Mouse (Mus musculus): ENCODE results near the gene Ints13.

Gene Ints13

DNA sequence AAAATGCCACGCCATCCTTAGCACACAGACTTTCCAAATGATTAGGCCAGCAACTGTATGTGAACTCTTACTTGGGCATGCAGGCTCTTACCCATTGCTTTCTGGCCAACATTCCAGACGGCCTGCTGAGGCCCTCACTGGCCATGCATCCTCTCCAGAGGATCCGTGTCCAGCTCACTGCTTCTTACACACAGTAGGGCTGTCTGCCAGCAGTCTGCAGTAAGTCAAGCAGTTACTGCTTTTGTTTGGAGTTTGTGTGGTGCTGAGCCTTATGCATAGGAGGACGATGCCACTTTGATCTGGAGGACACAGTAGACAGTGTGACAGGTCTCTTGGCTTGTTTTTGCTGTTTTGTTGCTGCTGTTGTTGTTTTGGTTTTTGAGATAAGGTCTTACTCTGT, 39.0 kb downstream of the Ints13 start:
- no peak for DNase-seq

- DNase-seq, result no peak
Observed at GRCm38 (mm10) chr6:146538071-146538470, 39.6 kb downstream of the Ints13 start.

DNA sequence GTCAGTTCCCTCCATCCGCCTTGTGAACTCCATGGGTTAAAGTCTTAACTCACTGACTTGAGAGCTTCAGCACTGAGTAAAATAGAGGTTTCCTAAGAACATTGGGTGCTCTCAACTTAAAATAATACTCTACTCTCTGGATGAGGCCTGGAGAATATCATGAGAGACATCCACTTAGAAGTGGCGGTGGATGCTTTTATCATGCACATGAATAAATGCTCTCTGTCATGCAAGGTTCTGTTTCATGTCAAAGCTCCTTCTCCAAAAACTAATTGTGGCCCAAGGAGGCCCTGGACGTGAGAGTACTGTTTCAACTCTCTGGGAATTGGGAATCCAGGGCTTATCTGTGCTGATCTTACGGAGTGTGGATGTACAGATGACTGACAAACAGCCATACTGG, 40.5 kb downstream of the Ints13 start:
- DNase-seq, result no peak

- no peak for DNase-seq
Observed at GRCm38 (mm10) chr6:146535501-146535900, 42.1 kb downstream of the Ints13 start.

DNA sequence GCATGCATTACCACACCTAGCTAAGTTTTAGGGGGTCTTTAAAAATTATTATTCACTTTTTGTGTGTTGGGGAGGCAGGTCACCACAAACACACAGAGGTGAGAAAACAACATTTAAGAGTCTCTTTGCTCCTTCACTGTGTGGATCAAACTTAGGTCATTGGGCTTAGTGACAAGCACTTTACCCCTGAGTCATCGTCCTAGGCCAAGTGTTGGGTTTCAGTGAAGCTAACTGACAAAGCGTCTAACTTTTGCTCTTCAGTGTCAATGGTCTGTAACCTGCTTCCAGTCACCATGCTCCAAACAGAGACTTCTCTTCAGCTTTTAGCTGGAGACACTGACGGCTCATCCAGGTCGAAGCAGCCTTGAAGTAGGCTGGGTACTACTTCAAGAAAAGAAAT, 44.5 kb downstream of the Ints13 start:
- DNase-seq, result no peak

DNA sequence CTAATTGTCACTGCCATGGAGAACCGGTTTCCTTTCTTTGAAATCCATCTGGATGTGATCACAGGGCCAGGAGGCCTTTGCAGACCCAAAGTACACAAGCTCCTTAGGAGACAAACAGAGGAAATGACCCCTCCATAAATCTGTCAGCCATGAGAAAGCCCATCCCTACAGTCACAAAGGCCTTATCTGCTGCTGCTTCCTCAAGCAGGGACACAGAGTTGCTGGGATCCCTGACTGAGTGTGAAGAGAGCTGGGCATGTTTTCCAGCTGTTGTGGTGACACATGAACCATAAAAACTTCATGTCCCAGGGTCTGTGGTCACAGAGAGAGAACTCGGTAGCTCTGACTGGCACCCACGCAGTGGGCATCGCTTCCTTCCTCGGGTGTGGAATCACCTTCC, 46.9 kb downstream of the Ints13 start:
- no peak for DNase-seq

DNA sequence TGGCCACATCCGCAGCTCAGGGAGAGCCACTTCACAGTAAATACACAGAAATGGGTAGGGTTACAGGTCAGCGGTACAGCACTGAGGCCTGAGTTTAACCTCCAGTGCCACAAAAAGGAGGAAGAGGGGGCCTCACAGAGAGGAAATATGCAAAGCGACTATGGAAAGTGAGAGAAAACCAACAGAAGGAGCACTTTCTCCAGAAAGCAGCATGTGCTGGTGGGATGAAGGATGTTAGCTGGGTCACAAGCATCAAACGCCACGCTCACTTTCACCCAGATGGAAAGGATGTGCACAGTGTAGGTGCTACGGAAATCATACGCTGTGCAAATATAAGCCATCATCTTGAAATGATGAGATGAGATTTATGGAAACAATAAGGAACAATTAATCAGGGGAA, 47.3 kb downstream of the Ints13 start:
- no peak for DNase-seq

DNA sequence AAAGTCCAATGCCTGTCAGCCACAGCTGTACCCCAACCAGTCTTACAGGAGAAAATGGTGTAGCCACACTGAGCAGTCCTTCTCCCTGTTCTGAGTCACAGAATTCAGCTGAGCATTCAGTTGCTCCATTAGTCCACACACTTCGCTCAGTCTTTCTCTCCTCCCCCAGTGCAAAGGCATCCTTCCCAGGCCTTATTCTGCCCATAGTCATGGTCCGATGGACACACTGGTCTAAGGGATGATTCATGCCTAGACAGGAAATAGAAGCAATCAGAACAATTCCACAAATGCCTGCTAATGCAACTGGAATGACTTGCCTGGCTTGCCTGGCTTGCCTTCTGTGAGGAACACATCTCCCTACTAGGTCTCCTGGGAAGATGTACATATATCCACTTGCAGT, 50.1 kb downstream of the Ints13 start:
- no peak for DNase-seq

- no peak for DNase-seq
Observed at GRCm38 (mm10) chr6:146525500-146525899, 52.1 kb downstream of the Ints13 start.

DNA sequence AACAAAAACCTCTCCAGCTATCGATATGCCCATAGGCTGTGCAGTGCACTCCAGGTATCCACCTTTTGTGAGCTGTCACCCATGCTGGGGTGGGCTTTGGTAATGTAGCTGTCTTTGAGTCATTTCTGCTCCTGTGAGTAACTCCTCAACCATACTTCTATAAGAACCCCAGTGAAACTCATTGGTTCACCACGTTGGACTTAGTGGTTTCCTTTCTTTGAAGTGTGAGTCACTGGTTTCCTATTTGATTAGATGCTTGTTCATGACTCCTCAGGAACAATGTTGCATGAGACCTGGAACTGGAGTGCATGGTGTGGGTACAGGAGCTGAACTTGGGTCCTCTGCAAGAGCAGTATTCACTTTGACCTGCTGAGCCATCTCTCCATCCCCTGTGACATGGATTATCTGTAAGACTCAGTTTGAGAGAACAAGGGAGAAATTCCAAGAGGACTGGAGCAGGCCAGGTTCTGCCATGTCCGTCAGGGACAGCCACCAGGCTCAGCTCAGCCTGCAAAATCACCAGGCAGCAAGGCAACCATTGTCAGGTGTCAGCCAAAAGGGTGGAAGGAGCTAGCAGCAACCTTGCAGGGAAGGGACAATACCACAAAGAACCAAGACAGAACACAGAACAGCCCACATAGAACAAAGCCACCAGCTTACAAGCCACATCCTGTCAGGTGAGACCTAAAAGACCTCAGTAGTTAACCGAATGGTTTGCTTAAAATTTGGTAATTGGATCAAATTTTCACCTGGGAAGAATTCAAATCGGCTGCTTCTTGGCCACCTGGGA, 56.0 kb downstream of the Ints13 start:
- DNase-seq, result no peak

DNA sequence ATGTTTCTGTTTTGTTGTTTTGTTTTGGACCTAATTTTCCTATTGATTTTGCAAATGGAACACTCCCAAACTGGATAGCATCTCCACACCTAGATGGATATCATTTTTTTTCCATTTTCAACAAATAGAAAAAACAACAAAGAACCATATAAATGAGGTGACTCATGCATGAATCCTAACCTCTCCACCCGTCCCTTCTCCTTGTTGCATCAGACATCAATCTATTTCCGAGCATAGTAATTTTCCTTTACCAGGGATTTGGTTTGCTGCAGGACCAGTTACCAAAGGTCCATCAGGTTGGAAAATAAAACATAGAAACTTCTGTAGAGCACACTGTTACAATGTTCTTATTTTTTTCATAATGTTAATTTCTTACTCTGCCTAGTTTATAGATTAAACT, 58.6 kb downstream of the Ints13 start:
- DNase-seq, result no peak

DNA sequence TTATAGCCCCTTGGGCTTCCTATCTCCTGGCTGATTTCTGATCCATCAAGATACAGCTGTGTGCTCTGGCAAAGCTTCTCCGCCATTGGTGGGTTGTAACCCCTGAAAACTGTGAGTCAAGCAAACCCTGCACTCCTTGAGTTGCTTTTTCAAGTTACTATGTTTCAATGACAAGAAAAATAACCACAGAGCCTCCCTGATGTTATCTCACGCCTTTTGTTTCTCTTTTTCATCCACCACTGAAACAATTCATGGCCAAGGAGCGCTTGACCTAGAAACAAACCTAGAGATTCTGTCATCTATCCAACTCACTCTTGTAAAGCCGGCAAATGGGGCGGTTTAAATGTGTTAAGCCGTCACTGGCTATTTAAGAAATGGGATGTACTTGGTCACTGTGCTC, 61.7 kb downstream of the Ints13 start:
- no peak for DNase-seq

GRCm38 (mm10) chr6:146514531-146514948, 63.1 kb downstream of the Ints13 start:
- DNase-seq, result no peak

DNA sequence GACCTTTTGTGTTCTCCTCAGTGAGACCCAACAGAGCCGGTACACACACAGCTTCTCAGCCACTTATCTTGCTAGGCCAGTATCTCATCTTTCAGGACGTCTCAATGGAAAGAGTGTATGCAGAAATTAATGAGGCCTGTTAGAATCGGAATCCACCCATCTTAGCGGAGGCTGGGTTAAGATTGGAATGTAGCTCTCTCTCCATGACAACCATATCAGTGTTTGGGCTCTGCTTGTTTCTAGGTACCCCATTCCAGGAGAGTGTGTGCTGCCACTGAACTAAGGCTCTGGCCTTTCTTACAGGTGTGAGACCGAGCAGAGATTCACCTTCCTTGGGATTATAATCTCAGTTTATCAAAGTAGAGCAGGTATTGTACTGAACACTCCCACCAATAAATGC, 63.7 kb downstream of the Ints13 start:
- no peak for DNase-seq

- DNase-seq, result no peak
Observed at GRCm38 (mm10) chr6:146513384-146513783, 64.3 kb downstream of the Ints13 start.

GRCm38 (mm10) chr6:146511511-146511910, 66.1 kb downstream of the Ints13 start:
- no peak for DNase-seq

GRCm38 (mm10) chr6:146509891-146510290, 67.7 kb downstream of the Ints13 start:
- DNase-seq, result no peak

GRCm38 (mm10) chr6:146504459-146504858, 73.2 kb downstream of the Ints13 start:
- no peak for DNase-seq

- DNase-seq, result no peak
Observed at GRCm38 (mm10) chr6:146502856-146503255, 74.8 kb downstream of the Ints13 start.

- peak; percentile 69 for DNase-seq
Observed at GRCm38 (mm10) chr6:146501866-146502804, 75.5 kb downstream of the Ints13 start, which contains the start of gene Itpr2. TSS of gene Itpr2 (minus strand) at chr6:146502223.

DNA sequence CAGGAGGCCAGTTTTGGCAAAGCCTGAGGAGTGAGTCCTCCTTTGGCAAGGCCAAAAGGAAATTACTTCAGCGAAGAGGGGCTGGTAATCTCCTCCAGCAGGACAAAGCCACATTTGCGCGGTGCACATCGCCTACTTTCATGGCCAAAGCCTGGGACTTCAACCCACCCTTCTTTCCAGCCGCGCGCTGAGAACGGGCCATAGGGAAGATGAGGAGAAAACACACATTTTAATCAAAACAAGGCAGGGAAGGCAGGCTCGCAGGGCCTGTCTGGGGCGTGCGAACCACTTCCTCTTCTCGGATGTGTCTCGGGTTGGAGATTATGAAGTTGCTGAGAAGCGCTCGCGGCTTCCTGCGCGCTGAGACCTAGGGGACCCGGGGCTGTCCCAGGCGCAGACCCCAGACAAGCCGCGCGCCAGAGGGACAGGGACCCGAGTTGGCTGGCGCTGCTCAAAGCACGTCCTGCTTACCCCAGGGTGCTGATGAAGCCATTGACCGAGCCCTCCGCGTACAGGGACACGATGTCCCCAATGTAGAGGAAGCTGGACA, 76.2 kb downstream of the Ints13 start:
- peak; percentile 19 for DNase-seq

- no peak for DNase-seq
Observed at GRCm38 (mm10) chr6:146500771-146501170, 76.9 kb downstream of the Ints13 start.

DNA sequence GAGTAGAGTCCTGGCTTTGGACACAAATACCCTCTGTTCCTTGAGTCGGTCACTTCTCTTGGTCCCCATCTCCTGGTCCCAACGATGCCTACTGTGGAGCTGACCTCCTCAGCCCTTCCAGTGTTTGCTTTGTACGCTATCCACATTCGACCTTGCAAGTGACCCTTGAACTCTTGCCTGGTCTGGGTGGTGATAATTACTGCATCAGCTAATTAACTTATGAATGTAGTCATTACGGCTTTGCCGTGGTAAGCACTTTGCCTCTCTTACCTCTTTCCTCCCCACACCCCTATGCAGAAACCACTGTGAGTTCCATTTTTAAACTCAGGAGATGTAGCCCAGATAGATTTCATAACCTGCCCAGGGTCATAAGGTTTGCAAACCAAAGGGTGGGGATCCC, 77.4 kb downstream of the Ints13 start:
- DNase-seq, result no peak

Data from right cerebral cortex, adult 18-20 months (tissue).